Mouse (Mus musculus): Measurements from ENCODE around the gene Rnf7.
"Not testable (repeated sequence)": the region's sequence is repeated elsewhere in the genome, so short reads cannot be mapped to it uniquely, and the experiment has no call there.

The Rnf7 gene

DNA sequence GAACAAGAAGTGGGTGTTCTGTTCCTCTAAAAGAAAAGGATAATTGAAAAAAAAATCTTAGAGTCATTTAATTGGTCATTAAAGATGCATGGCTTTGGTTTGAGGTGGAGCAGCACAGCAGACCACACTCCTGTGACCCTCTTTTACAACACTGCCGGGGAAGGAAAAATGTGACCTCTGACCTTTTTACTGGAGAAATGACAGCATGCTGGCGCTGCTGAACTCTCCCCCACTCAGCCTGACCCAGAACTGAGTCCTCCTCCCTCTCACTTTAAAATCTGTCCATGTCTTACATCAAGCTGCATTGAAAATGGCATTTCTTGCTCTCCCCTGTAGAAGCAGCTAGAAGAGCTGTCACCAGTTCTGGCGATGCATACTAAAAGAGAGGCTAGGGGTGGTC is 14.7 kb upstream of the Rnf7 start:
- no peaks in the 10 kb centered on the region for H3K36me3 ChIP-seq (ENCODE audit: control insufficient read depth, insufficient read depth, low read length, poor library complexity, severe bottlenecking)
- no peak for DNase-seq (ENCODE audit: low read depth, low spot score)
- H3K27me3 ChIP-seq (ENCODE audit: control insufficient read depth, insufficient read depth, low read length, poor library complexity, severe bottlenecking): no peaks in the 10 kb centered on the region

DNA sequence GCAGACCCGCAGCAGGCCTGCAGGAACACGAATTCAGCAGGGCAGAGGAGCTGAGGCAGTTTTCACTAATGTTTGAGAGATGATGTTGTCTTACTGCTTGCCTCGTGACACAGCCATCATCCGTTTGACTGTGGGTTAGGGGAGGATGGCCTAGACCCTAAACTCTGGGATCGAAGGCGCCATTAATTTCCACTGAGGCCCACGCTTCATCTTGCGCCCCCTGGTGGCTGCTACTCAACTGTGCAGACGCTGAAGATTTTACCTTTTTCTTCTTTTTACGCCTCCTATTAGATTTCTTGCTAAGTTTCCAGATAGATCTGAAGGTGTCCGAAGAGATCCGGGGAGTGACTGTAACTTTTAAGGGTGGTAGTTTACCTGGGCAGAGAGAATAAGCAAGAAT is 13.3 kb upstream of the Rnf7 start:
- H3K27me3 ChIP-seq (ENCODE audit: control insufficient read depth, insufficient read depth, low read length, poor library complexity, severe bottlenecking): no peaks in the 10 kb centered on the region
- H3K36me3 ChIP-seq (ENCODE audit: control insufficient read depth, insufficient read depth, low read length, poor library complexity, severe bottlenecking): no peaks in the 10 kb centered on the region
- DNase-seq (ENCODE audit: low read depth, low spot score): peak; percentile 73

DNA sequence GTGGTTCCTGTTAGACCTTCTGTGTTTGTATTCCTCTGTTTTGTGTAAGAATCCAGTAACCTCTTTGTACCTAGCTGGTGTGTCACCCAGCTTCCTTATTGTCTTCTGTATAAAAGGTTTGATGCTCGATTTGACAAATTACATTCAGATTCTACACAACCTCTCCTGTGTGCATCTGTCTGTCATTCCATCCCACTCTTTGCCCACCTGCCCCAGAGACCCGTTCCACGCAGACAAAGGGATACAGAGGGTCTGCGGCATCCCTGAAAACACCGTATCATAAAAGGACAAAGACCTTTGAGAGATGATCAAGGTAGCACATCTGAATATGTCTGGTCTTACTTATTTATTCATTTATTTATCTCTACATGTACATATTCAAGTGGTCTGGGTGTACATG is 9.4 kb upstream of the Rnf7 start:
- DNase-seq (ENCODE audit: low read depth, low spot score); H3K36me3 ChIP-seq (ENCODE audit: control insufficient read depth, insufficient read depth, low read length, poor library complexity, severe bottlenecking); H3K27me3 ChIP-seq (ENCODE audit: control insufficient read depth, insufficient read depth, low read length, poor library complexity, severe bottlenecking): not testable (repeated sequence)

DNA sequence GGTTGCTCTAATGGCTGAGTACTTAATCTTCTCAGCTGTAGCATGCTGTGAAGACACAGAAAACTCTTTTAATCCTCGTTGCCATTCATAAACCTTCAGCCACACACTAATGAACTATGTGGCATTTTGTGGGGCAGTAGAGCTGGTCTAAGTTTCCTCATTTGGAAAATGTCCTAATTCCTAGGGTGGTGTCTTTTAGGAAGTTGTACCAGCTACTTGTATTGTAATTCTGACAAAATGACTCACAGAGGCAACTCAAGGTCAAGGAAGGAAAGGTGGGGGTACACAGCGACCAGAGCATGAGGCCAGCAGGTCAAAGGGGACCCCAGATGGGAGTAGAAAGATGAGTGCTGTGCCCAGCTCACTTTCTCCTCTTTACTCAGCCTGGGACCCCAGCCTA is 5.2 kb upstream of the Rnf7 start:
- H3K27me3 ChIP-seq (ENCODE audit: control insufficient read depth, insufficient read depth, low read length, poor library complexity, severe bottlenecking): no peaks in the 10 kb centered on the region
- H3K36me3 ChIP-seq (ENCODE audit: control insufficient read depth, insufficient read depth, low read length, poor library complexity, severe bottlenecking): no peaks in the 10 kb centered on the region
- DNase-seq (ENCODE audit: low read depth, low spot score): no peak

DNA sequence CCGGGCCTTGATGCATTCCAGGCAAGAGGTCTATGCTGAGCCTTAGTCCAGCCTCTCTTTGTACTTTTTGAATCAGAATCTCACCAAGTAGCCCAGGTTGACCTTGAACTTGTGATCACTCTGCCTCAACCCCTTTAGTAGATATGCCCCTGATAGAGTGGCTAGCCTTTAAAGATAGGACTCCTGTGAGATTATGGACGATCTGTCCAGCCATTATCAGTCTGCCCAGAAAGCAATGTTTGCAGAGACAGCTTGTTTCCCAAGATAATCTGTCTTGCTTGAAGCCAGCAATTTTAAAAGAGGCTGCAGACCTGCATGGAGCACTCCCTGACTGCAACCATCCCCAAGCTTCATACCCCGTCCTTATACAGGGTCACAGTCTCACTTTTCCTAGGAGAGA is 4.6 kb upstream of the Rnf7 start:
- no peak for DNase-seq (ENCODE audit: low read depth, low spot score)
- Histone ChIP-seq H3K36me3 (ENCODE audit: control insufficient read depth, insufficient read depth, low read length, poor library complexity, severe bottlenecking) (no peaks in the 10 kb centered on the region), H3K27me3 (ENCODE audit: control insufficient read depth, insufficient read depth, low read length, poor library complexity, severe bottlenecking) (no peaks in the 10 kb centered on the region)

DNA sequence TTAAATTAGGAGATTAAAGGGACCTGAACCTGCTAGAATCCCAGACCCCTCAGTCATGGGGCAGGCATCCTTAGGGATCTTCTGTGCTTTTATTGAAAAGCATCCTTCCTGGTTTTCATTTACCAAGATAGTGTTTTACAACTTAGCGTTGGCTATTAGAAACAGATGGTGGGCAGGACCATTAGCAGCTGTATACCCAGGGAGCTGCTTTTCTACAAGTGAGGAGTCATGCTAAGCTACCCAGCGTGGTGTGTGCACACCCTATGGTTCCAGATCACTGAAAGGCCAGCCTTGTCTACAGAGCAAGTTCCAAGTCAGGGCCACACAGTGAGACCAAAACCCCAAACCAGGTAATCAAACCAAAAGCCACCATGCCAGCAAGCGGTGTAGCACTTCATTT is 6.1 kb downstream of the Rnf7 start:
- Histone ChIP-seq H3K36me3 (ENCODE audit: control insufficient read depth, insufficient read depth, low read length, poor library complexity, severe bottlenecking) (0 out of 2 replicates have a peak, but pooled peaks cover 5% of the 10 kb centered on the region), H3K27me3 (ENCODE audit: control insufficient read depth, insufficient read depth, low read length, poor library complexity, severe bottlenecking) (no peaks in the 10 kb centered on the region)
- no peak for DNase-seq (ENCODE audit: low read depth, low spot score)

DNA sequence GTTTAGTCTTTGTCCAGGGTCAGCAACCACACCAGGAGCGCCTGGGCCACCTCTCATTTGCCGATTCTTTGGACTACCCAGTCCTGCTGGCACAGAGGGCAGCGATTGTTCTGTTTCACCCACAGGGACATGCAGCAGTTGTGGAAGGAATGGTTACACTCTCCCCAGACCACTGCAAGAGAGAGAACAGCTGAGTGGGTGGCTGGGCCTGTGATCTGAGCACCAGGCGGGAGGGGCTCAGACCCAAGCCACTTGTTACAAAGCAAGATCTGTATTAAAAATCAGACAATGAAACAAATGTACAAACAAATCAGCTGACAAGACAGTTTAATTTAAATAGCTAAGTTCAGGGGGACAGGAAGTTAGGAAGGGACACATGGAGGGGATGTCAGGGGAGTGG is 6.8 kb downstream of the Rnf7 start:
- not testable (repeated sequence) for DNase-seq (ENCODE audit: low read depth, low spot score); H3K27me3 ChIP-seq (ENCODE audit: control insufficient read depth, insufficient read depth, low read length, poor library complexity, severe bottlenecking); H3K36me3 ChIP-seq (ENCODE audit: control insufficient read depth, insufficient read depth, low read length, poor library complexity, severe bottlenecking)

DNA sequence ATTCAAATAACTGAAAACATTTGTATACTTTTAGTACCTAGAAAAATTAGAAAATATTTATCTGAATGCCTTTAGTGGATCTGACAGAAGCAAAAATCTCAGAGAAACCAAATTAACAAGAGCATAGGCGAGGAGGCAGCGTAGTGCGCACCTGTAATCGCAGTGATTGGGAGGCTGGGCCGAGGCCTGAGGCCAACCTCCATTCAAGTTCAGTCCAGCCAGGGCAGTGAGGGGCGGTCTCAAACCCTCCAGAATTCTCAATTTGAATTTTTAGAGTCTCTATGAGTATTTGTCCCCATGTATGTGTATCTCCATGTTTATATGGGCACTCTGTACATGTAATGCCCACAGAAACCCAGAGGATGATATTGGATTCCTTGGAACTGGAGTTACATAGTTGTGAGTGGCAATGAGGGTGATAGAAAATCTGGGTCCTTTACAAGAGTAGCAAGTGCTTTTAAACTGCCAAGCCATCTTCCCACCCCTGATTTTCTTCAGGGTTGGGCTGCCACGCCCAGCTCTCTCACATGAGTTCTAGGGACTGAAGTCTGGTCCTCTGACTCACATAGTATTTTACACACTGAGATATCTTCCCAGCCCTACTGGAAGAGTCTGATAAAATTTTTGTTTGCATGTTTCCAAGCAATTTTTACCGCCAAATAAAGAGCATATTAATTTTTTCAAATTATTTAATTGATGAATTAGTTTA is 8.1 kb downstream of the Rnf7 start:
- Histone ChIP-seq H3K27me3 (ENCODE audit: control insufficient read depth, insufficient read depth, low read length, poor library complexity, severe bottlenecking) (no peaks in the 10 kb centered on the region), H3K36me3 (ENCODE audit: control insufficient read depth, insufficient read depth, low read length, poor library complexity, severe bottlenecking) (0 out of 2 replicates have a peak, but pooled peaks cover 5% of the 10 kb centered on the region)
- no peak for DNase-seq (ENCODE audit: low read depth, low spot score)

DNA sequence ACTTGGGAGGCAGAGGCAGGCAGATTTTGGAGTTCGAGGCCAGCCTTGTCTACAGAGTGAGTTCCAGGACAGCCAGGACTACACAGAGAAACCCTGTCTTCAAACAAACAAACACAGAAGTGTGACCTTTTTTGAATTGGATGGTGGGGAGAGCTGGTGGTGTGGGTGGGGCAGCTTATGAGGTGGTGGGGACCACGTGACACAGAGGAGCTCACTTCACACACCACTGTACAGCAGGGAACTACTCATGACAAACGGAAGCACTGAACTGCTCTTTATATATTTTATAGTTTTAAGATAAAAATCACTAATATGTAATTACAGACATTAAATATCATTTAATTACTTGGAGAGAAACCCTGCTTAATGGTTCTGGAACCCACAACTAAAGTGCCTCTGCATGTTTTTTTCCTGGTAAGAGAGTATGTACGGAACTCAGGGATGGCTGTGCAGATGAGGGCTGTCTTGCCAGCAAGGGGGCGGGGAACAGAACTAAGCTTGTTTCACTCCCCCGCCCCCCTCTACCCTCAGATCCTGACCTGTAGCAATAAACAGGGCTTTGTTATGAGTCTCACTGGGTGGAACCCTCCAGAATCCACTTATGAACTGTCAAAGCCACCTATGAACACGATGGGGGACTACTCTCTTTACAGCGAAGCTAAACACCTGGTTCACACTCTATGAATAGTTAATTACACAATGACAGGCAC is 8.8 kb downstream of the Rnf7 start:
- DNase-seq (ENCODE audit: low read depth, low spot score): no peak
- H3K27me3 ChIP-seq (ENCODE audit: control insufficient read depth, insufficient read depth, low read length, poor library complexity, severe bottlenecking): no peaks in the 10 kb centered on the region

DNA sequence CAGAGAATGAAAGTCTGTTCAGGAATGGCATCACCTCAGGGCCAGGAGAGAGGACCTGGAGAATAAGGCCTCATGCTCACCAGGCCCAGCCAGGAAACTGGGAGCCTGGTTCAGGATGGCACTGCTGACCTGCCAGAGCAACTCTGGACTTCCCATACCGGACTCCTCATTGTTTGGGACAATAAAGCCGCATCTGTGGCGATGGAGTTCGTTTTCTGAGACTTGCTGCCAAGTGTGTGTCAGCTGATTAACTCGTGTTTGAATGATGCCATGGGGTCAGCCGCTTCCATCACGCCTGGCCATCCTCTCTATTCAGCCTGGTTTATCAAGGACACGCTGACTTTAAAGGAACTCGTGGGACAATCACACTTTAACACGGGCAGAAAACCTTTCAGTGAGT is 14.8 kb downstream of the Rnf7 start:
- no peak for DNase-seq (ENCODE audit: low read depth, low spot score)
- Histone ChIP-seq H3K36me3 (ENCODE audit: control insufficient read depth, insufficient read depth, low read length, poor library complexity, severe bottlenecking) (peaks cover 6% of the 10 kb centered on the region; the same call in 1 of the 2 replicates), H3K27me3 (ENCODE audit: control insufficient read depth, insufficient read depth, low read length, poor library complexity, severe bottlenecking) (no peaks in the 10 kb centered on the region)

More for the DNA sequence above, 8.8 kb downstream of the Rnf7 start:
- H3K36me3 ChIP-seq (ENCODE audit: control insufficient read depth, insufficient read depth, low read length, poor library complexity, severe bottlenecking): 0 out of 2 replicates have a peak, but pooled peaks cover 5% of the 10 kb centered on the region

DNA sequence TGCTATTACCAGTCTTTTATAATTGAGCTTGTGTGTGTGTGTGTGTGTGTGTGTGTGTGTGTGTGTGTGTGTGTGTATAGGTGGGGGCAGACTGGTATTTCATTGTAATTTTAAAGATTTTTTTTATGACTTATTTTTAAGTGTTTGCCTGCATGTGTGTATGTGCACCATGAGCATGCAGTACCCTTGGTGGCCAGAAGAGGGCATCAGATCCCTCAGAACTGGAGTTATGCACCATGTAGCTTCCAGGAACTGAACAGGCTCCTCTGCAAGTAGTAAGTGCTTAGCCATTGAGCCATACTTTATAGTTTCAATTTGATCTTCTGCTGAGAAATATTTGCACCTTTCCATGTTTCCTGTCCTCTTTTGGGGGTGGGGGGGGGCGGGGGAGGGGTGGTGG is 16.9 kb downstream of the Rnf7 start:
- no peaks in the 10 kb centered on the region for H3K27me3 ChIP-seq (ENCODE audit: control insufficient read depth, insufficient read depth, low read length, poor library complexity, severe bottlenecking)
- H3K36me3 ChIP-seq (ENCODE audit: control insufficient read depth, insufficient read depth, low read length, poor library complexity, severe bottlenecking): peaks cover 2% of the 10 kb centered on the region; the same call in 1 of the 2 replicates
- peak; percentile 25 for DNase-seq (ENCODE audit: low read depth, low spot score)

DNA sequence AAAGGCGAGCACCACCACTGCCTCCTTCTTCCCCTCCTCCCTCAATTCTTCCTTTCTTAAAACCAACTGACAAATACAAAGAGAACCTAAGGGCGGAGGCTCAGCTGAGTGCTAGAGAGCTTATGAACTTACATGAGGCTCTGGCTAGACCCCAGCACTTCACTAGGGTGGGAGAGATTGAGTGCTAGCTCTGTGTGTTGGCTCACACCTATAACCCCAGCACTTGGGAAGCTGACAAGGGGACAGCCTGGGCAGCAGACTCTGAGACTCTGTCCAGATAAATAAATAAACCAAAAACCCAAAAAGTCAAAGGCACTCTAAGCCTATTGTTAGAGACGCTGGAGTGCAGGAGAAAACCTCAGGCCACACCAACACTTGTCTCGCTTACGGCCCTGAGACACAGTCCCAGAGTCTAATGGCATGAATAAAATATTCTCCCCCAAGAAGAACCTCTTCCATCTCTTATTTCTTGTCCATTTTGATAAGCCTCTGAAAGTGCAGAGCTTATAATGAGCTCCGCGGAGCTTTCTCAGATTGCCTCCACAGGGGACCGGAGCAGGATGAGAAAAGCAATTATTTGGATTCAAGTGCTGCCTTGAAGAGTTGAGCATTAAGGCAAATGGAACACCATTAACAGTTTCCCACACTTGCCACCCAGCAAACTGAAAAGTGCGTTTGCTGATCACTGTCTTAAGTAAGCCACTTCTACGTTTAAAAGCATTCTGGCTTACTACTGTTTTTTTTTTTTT is 18.2 kb downstream of the Rnf7 start:
- DNase-seq (ENCODE audit: low read depth, low spot score): no peak
- Histone ChIP-seq H3K27me3 (ENCODE audit: control insufficient read depth, insufficient read depth, low read length, poor library complexity, severe bottlenecking) (no peaks in the 10 kb centered on the region), H3K36me3 (ENCODE audit: control insufficient read depth, insufficient read depth, low read length, poor library complexity, severe bottlenecking) (peaks cover 2% of the 10 kb centered on the region; the same call in 1 of the 2 replicates)

DNA sequence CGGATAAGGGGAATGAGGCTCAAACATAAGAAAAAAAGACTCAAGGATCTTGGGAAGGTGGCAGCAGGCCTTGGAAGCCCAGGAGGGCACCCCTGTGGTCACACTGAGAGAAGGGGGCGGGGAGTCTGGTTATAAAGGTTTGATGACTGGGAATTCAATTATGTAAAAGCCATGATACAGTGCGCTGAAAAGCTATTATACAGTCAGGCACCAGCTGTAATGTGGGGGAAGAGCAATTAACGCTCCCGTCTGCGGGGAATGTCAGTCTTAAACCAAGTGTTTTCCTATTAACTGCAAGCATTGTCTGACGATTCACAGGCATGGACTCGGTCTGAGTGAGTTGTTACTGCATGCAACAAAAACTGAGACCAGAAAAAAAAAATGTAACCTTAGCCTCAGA is 22.9 kb downstream of the Rnf7 start:
- H3K36me3 ChIP-seq (ENCODE audit: control insufficient read depth, insufficient read depth, low read length, poor library complexity, severe bottlenecking): no peaks in the 10 kb centered on the region
- no peaks in the 10 kb centered on the region for H3K27me3 ChIP-seq (ENCODE audit: control insufficient read depth, insufficient read depth, low read length, poor library complexity, severe bottlenecking)
- no peak for DNase-seq (ENCODE audit: low read depth, low spot score)

DNA sequence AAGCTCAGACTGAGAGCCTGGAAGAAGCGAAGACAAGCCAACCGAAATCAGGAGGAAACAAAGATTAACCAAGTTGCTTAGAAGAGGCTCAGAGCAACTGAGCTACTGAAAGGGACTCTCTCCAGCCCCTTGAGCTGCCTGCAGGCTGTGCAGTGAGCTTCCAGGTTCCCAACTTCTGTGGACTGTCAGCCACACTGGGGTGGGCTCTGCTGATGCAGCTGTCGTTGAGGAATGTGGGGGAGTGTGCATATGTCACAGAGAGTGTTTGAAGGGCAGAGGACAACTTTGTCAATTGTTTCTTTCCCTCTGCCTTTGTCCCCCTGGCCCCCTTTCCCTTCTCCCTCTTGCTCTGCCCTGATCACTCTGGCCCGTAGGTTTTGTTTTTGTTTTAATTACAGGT is 25.5 kb downstream of the Rnf7 start:
- DNase-seq (ENCODE audit: low read depth, low spot score): no peak
- Histone ChIP-seq H3K36me3 (ENCODE audit: control insufficient read depth, insufficient read depth, low read length, poor library complexity, severe bottlenecking) (no peaks in the 10 kb centered on the region), H3K27me3 (ENCODE audit: control insufficient read depth, insufficient read depth, low read length, poor library complexity, severe bottlenecking) (no peaks in the 10 kb centered on the region)
